Mouse (Mus musculus) midbrain, embryonic 13.5 days (tissue): ENCODE measurements around the gene Hs3st6. TPM values are rescaled to one million over a fixed set of nuclear protein-coding genes. Genes with fewer than 3 reads are reported as not detected.
"Not testable (repeated sequence)": the region's sequence is repeated elsewhere in the genome, so short reads cannot be mapped to it uniquely, and the experiment has no call there.

ENCODE experiments used
- ATAC-seq: fragments of 200-750 bp; cut with Nextera tagmentation; 2 replicates; pipeline ENCODE4 v1.8.0; 2017; ENCODE audit warnings: mild to moderate bottlenecking, moderate TSS enrichment, moderate library complexity
- H3K27ac ChIP-seq: fragments of 300-500 bp; sonication (generic); 2 replicates; pipeline ENCODE4 v1.5.1; 2015; ENCODE audit warnings: inconsistent platforms, mild to moderate bottlenecking, moderate library complexity
- H3K27me3 ChIP-seq: fragments of 300-500 bp; sonication (generic); 2 replicates; pipeline ENCODE4 v1.6.1; 2015; ENCODE audit warnings: mild to moderate bottlenecking, inconsistent platforms
- H3K36me3 ChIP-seq: fragments of 300-500 bp; sonication (generic); 2 replicates; pipeline ENCODE4 v1.6.1; 2015; ENCODE audit warnings: mild to moderate bottlenecking, inconsistent platforms
- H3K4me1 ChIP-seq: fragments of 300-500 bp; sonication (generic); replicated peaks from 2 replicates; pipeline ENCODE4 v1.6.1; 2015; ENCODE audit warnings: inconsistent platforms
- H3K4me2 ChIP-seq: fragments of 300-500 bp; sonication (generic); replicated peaks from 2 replicates; pipeline ENCODE4 v1.6.1; 2015; ENCODE audit warnings: moderate library complexity, mild to moderate bottlenecking, inconsistent platforms
- H3K4me3 ChIP-seq: fragments of 300-500 bp; sonication (generic); replicated peaks from 2 replicates; pipeline ENCODE4 v1.5.1; 2015; ENCODE audit warnings: mild to moderate bottlenecking, inconsistent platforms
- H3K9ac ChIP-seq: fragments of 300-500 bp; sonication (generic); replicated peaks from 2 replicates; pipeline ENCODE4 v1.6.1; 2015; ENCODE audit warnings: mild to moderate bottlenecking, inconsistent platforms
- H3K9me3 ChIP-seq: fragments of 300-500 bp; sonication (generic); 2 replicates; pipeline ENCODE4 v1.6.1; 2016; ENCODE audit warnings: mild to moderate bottlenecking, inconsistent platforms
- WGBS: fragments of 180-500 bp; shearing (Covaris S2); methylation state at CpG from one replicate; pipeline ENCODE4 v1.1.7; 2015; 5-methylcytosine and 5-hydroxymethylcytosine counted together
- polyA plus RNA-seq: library from polyadenylated mRNA; unstranded; fragments of >200 nt; fragmentation: Nextera tagmentation; extraction: Ambion mirVana; gene quantifications from 2 replicates; pipeline ENCODE4 v1.2.1, GENCODE M21; 2015

The Hs3st6 gene
- polyA plus RNA-seq, 1 experiment from 2014 or later, result 0.13 TPM

- H3K4me1 ChIP-seq, result peaks cover 41% of the 10 kb centered on the region
Measured at GRCm38 (mm10) chr17:24720616-24721015, 32.2 kb upstream of the Hs3st6 start.

GRCm38 (mm10) chr17:24721383-24721955, 31.3 kb upstream of the Hs3st6 start:
- Histone ChIP-seq H3K36me3 (peaks cover 32% of the 10 kb centered on the region), H3K4me2 (peak overlapping the region; percentile 82), H3K4me1 (peaks cover 41% of the 10 kb centered on the region), H3K9ac (peak overlapping the region; percentile 64), H3K4me3 (peak overlapping the region; percentile 88)
- not testable (repeated sequence) for H3K27me3 ChIP-seq, H3K27ac ChIP-seq, H3K9me3 ChIP-seq, ATAC-seq
- WGBS, result 80% methylated on average over 7 of the region's 7 CpGs

More at GRCm38 (mm10) chr17:24720616-24721015, 32.2 kb upstream of the Hs3st6 start:
- Histone ChIP-seq H3K4me3 (peak overlapping the region; percentile 88), H3K4me2 (peak overlapping the region; percentile 82), H3K9ac (peak overlapping the region; percentile 88), H3K36me3 (peaks cover 37% of the 10 kb centered on the region)
- H3K9me3 ChIP-seq, H3K27me3 ChIP-seq, ATAC-seq, H3K27ac ChIP-seq: not testable (repeated sequence)
- WGBS, result 2% methylated on average over 11 of the region's 11 CpGs

- no peaks in the 10 kb centered on the region for H3K9me3 ChIP-seq
- no peak for ATAC-seq
- H3K4me1 ChIP-seq, result peaks cover 41% of the 10 kb centered on the region
- H3K9ac ChIP-seq, result no peak overlapping the region
- peak overlapping the region; percentile 11; the same call in 1 of the 2 replicates for H3K4me3 ChIP-seq
- peaks cover 25% of the 10 kb centered on the region for H3K36me3 ChIP-seq
- H3K27ac ChIP-seq, result no peak overlapping the region
- H3K4me2 ChIP-seq, result peak overlapping the region; percentile 94; the same call in 1 of the 2 replicates
- H3K27me3 ChIP-seq, result no peaks in the 10 kb centered on the region
- 40% methylated on average over 13 of the region's 13 CpGs for WGBS
Measured at GRCm38 (mm10) chr17:24722220-24722924, 30.4 kb upstream of the Hs3st6 start.

GRCm38 (mm10) chr17:24723122-24723880, 29.5 kb upstream of the Hs3st6 start:
- 4% methylated on average over 12 of the region's 12 CpGs for WGBS
- Histone ChIP-seq H3K4me1 (peaks cover 41% of the 10 kb centered on the region), H3K27me3 (0 out of 2 replicates have a peak, but pooled peaks cover 9% of the 10 kb centered on the region), H3K4me2 (peak overlapping the region; percentile 94), H3K27ac (peak overlapping the region; percentile 82), H3K9me3 (no peaks in the 10 kb centered on the region), H3K4me3 (peak overlapping the region; percentile 78), H3K9ac (peak overlapping the region; percentile 94), H3K36me3 (peaks cover 18% of the 10 kb centered on the region)
- ATAC-seq, result no peak

- H3K9ac ChIP-seq, result peak overlapping the region; percentile 94
- H3K4me1 ChIP-seq, result peaks cover 37% of the 10 kb centered on the region
- 0% methylated on average over 15 of the region's 15 CpGs for WGBS
- peak overlapping the region; percentile 78 for H3K4me3 ChIP-seq
- peaks cover 16% of the 10 kb centered on the region for H3K36me3 ChIP-seq
- no peaks in the 10 kb centered on the region for H3K9me3 ChIP-seq
- 0 out of 2 replicates have a peak, but pooled peaks cover 11% of the 10 kb centered on the region for H3K27me3 ChIP-seq
- H3K4me2 ChIP-seq, result peak overlapping the region; percentile 94
- peak overlapping the region; percentile 82 for H3K27ac ChIP-seq
- no peak; the same call in 1 of the 2 replicates for ATAC-seq
Measured at GRCm38 (mm10) chr17:24723881-24724180, 29.0 kb upstream of the Hs3st6 start.

GRCm38 (mm10) chr17:24724184-24724583, 28.6 kb upstream of the Hs3st6 start, which contains the start of gene Ndufb10:
TSS of gene Ndufb10 (minus strand) at chr17:24724478.
- Histone ChIP-seq H3K4me3 (peak within 1 kb of the TSS; percentile 78), H3K36me3 (peaks cover 16% of the 10 kb centered on the region), H3K27ac (peak within 1 kb of the TSS; percentile 82), H3K4me1 (peaks cover 34% of the 10 kb centered on the region), H3K9ac (peak within 1 kb of the TSS; percentile 94), H3K27me3 (0 out of 2 replicates have a peak, but pooled peaks cover 11% of the 10 kb centered on the region), H3K4me2 (peak within 1 kb of the TSS; percentile 94), H3K9me3 (no peaks in the 10 kb centered on the region)
- peak; percentile 79 for ATAC-seq
- WGBS, result under 1% methylated on average over 30 of the region's 30 CpGs

- no peak overlapping the region for H3K4me3 ChIP-seq
- no peaks in the 10 kb centered on the region for H3K9me3 ChIP-seq
- no peak overlapping the region for H3K27ac ChIP-seq
- no peak overlapping the region for H3K4me2 ChIP-seq
- no peak for ATAC-seq
- peaks cover 16% of the 10 kb centered on the region for H3K36me3 ChIP-seq
- 81% methylated on average over 3 of the region's 3 CpGs for WGBS
- peaks cover 29% of the 10 kb centered on the region for H3K4me1 ChIP-seq
- 0 out of 2 replicates have a peak, but pooled peaks cover 11% of the 10 kb centered on the region for H3K27me3 ChIP-seq
- no peak overlapping the region for H3K9ac ChIP-seq
Measured at GRCm38 (mm10) chr17:24725637-24726390, 27.0 kb upstream of the Hs3st6 start.

- H3K9ac ChIP-seq, result no peak within 1 kb of the TSS
- H3K4me1 ChIP-seq, result peaks cover 13% of the 10 kb centered on the region
- no peak for ATAC-seq
Measured at GRCm38 (mm10) chr17:24727618-24728017, 25.2 kb upstream of the Hs3st6 start, which contains the start of gene Rpl3l. TSS of gene Rpl3l (plus strand) at chr17:24727820.

GRCm38 (mm10) chr17:24728184-24728583, 24.6 kb upstream of the Hs3st6 start:
- Histone ChIP-seq H3K4me3 (no peak overlapping the region), H3K4me2 (no peak overlapping the region), H3K9ac (no peak overlapping the region), H3K27ac (no peak overlapping the region), H3K9me3 (no peaks in the 10 kb centered on the region), H3K4me1 (peaks cover 7% of the 10 kb centered on the region), H3K27me3 (0 out of 2 replicates have a peak, but pooled peaks cover 11% of the 10 kb centered on the region), H3K36me3 (no peaks in the 10 kb centered on the region)
- WGBS, result 72% methylated on average over 17 of the region's 17 CpGs
- no peak for ATAC-seq

More at GRCm38 (mm10) chr17:24727618-24728017, 25.2 kb upstream of the Hs3st6 start, which contains the start of gene Rpl3l:
- no peaks in the 10 kb centered on the region for H3K9me3 ChIP-seq
- no peak within 1 kb of the TSS for H3K4me2 ChIP-seq
- 0 out of 2 replicates have a peak, but pooled peaks cover 11% of the 10 kb centered on the region for H3K27me3 ChIP-seq
- WGBS, result 86% methylated on average over 2 of the region's 2 CpGs
- H3K4me3 ChIP-seq, result no peak within 1 kb of the TSS
- H3K27ac ChIP-seq, result no peak within 1 kb of the TSS
- peaks cover under 1% of the 10 kb centered on the region for H3K36me3 ChIP-seq

GRCm38 (mm10) chr17:24729067-24729466, 23.7 kb upstream of the Hs3st6 start:
- WGBS, result 86% methylated on average over 6 of the region's 6 CpGs
- Histone ChIP-seq H3K36me3 (no peaks in the 10 kb centered on the region), H3K27ac (no peak overlapping the region), H3K4me3 (no peak overlapping the region), H3K4me1 (no peaks in the 10 kb centered on the region), H3K9me3 (no peaks in the 10 kb centered on the region), H3K4me2 (no peak overlapping the region), H3K27me3 (peaks cover 19% of the 10 kb centered on the region; the same call in 1 of the 2 replicates), H3K9ac (no peak overlapping the region)
- no peak for ATAC-seq

GRCm38 (mm10) chr17:24730787-24731186, 22.0 kb upstream of the Hs3st6 start:
- no peak for ATAC-seq
- Histone ChIP-seq H3K4me3 (no peak overlapping the region), H3K27me3 (peaks cover 19% of the 10 kb centered on the region; the same call in 1 of the 2 replicates), H3K9ac (no peak overlapping the region), H3K9me3 (no peaks in the 10 kb centered on the region), H3K27ac (no peak overlapping the region), H3K4me1 (peaks cover 2% of the 10 kb centered on the region; the same call in 1 of the 2 replicates), H3K36me3 (no peaks in the 10 kb centered on the region), H3K4me2 (no peak overlapping the region)
- WGBS, result 82% methylated on average over 14 of the region's 14 CpGs
